Mouse (Mus musculus) retina, postnatal 7 days (tissue): ENCODE data around the gene Ntf5.
A peak's percentile ranks its signal among the peaks of the same experiment; 100 is the strongest.
"Not testable (repeated sequence)": the region's sequence is repeated elsewhere in the genome, so short reads cannot be mapped to it uniquely, and the experiment has no call there.

Experiments
- DNase-seq: peaks from one replicate; pipeline ENCODE4 v3.0.0-alpha.2; 2012; ENCODE audit warnings: low read depth, low spot score

Ntf5 gene

GRCm38 (mm10) chr7:45413113-45413863 lies at the start of gene Ntf5:
Gene Ntf5, plus strand, starts transcription at chr7:45413695.
- no peak for DNase-seq

- no peak for DNase-seq
Observed at GRCm38 (mm10) chr7:45363983-45364382, 49.5 kb upstream of the Ntf5 start.

GRCm38 (mm10) chr7:45365742-45366651 lies 47.5 kb upstream of the Ntf5 start:
- no peak for DNase-seq

DNA sequence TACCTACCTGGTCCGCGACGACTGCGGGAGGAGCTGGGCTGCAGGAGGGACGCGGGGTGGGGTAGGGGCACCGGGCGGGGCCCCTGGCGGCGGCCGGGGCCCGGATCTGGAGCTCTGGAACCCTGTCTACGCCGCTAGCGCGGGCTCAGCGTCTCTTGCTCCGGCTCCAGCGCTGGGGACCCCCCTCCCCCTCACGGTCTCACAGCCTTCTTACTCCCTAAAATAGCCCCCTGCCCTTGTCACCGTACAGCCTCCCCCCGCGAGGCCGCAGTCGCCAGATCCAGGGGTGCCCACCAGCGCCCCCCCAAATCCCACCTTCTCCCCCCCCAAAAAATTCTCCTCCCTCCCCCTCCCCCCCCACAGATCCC lies 46.9 kb upstream of the Ntf5 start, which contains the start of gene Ppfia3:
Gene Ppfia3 (minus strand): TSS at position 368 of the 368 bp plus-strand sequence.
- DNase-seq: no peak

- peak; percentile 95 for DNase-seq
Observed at GRCm38 (mm10) chr7:45367020-45367880, 46.2 kb upstream of the Ntf5 start.

- no peak for DNase-seq
Observed at GRCm38 (mm10) chr7:45368178-45368577, 45.3 kb upstream of the Ntf5 start.

DNA sequence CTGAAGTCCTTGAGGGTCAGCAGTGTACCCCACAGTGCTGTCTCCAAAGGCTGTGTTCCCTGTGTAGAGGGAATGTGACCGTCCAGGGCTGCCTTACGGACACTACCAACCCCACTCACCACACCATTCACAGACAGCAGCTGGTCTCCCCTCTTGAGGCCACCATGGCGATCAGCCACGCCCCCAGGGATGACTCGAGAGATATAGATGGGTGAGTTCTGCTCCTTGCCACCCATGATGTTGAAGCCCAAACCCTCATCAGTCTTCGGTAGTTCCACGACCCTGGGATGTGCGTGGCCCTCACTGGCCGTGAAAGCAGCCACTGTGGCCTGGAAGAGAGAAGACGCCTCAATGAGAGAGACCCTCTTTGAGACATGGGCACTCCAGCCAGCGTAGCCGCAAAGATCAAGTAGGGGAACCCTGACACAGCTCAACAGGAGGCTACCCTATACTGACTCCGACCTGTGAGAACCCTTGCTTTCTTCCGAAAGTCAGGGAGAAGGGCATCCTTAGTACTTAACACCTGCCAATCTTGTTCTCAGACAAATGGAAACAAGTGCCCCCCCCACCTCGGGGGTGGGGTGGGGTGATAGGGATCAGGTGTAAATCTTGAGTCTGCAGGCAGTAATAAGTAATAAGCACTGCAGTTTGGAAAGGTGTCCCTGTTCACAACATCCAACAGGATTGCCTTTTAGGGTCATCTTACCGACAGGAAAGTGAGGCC lies 44.3 kb upstream of the Ntf5 start:
- DNase-seq: no peak

GRCm38 (mm10) chr7:45369836-45370474 lies 43.5 kb upstream of the Ntf5 start:
- DNase-seq: no peak

DNA sequence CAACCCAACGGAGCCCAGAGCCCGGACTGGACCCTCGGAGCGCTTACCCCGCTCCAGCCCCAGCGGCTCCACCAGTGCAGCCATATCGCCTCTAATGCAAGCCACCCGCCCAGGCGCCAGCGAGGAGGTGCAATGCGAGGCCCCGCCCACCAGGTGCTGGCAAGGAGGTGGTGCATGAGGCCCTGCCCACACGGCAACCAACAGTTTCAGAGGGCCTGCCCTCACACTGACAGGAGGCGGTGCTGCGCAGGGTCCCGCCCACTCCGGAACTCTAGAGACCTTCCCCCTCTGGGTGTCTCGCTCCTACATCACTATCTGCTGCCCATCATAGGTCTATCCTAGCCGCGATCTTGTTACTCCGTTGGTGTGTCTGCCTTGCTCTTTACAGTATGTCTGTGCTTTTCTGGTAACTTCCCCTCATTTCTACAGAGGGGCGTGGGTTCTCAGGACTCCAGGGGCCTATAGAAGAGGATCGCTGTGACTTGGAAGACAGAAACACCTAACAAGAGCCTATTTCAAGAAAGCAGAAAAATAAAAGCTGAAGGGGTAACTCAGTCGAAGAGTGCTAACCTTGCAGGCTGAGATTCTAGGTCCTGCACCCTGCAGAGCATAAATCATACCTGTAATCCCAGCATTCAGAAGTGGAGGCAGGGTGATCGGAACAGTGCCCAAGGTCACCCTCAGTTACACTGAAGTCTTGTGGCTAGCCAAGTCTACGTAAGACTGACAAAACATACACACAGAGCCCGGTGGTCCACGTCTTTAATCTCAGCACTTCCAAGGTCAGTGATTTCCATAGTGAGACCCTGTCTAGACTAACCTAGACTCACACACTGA lies 42.8 kb upstream of the Ntf5 start, which contains the start of gene Lin7b:
Gene Lin7b (minus strand): TSS at position 109 of the 837 bp plus-strand sequence.
- DNase-seq: peak; percentile 78

- DNase-seq: no peak
Observed at GRCm38 (mm10) chr7:45372371-45372770, 41.1 kb upstream of the Ntf5 start.

- no peak for DNase-seq
Observed at GRCm38 (mm10) chr7:45374620-45375019, 38.9 kb upstream of the Ntf5 start.

- no peak for DNase-seq
Observed at GRCm38 (mm10) chr7:45376057-45376456, 37.4 kb upstream of the Ntf5 start.

DNA sequence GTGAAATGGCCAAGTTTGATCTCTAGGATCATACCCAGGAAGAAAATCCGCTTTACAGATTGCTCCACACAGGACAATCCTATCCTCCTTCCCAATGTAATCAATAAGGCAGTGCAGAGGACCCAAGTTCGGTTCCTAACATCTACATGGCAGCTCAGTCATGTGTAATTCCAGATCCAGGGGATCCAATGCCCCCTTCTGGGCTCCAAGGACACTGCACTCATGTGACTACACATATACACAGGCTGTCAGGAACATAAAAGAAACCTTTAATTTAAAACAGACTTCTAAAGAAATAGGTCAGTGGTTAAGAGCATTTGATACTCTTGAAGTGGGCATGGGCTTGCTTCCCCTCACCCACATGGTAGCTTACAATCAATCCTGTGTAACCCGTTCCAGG lies 27.4 kb upstream of the Ntf5 start:
- no peak for DNase-seq

DNA sequence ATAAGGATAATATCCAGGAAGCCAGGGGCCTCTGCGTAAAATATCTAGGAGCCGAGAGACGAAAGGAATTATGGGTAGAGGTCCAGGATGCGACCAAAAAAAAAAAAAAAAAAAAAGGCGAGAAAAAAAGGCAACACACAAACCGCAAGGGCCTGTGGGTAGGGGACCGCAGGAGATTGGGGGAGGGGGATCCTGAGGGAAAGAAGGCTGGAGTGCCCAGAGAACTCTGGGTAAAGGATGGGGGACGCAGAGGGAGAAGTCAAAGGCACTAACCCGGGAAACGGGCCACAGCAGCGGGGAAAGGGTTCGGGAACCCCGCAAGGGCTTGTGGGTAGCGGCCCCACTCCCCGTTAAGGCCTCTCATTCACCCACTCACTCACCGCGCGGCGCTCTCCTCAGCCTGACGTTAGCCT lies 18.4 kb upstream of the Ntf5 start:
- DNase-seq: no peak

GRCm38 (mm10) chr7:45395578-45396336 lies 17.7 kb upstream of the Ntf5 start, which contains the start of gene Snrnp70:
Gene Snrnp70, minus strand, starts transcription at chr7:45395742.
- peak; percentile 100 for DNase-seq

DNA sequence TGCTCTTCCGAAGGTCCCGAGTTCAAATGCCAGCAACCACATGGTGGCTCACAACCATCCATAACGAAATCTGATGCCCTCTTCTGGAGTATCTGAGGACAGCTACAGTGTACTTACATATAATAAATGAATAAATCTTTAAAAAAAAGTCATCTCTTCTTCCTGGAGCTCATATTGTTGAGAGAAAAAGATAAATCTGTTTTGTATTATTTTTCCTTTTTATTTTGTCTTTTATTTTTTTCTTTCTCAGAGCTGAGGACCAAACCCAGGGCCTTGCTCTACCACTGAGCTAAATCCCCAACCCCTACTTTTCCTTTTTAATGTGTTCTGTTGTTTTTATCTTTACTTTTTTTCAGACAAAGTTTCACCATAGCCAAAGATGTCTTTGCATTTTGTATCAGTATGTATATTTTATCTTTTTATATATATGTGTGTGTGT lies 17.1 kb upstream of the Ntf5 start:
- not testable (repeated sequence) for DNase-seq

DNA sequence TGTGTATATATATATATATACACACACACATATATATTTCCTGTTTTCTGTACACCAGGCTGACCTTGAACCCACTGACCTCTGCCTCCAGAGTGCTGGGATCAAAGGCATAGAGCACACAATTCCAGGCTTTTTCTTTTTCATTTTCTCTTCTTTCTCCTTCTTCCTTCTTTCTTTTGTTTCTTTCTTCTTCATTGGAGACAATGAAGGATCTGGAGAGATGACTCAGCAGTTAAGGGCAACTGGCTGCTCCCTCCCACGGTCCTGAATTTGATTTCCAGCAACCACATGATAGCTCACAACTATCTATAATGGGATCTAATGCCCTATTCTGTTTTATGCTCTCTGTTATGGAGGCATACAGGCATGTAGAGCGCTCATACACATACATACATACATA lies 16.7 kb upstream of the Ntf5 start:
- DNase-seq: no peak

- peak; percentile 44 for DNase-seq
Observed at GRCm38 (mm10) chr7:45401521-45402085, 11.9 kb upstream of the Ntf5 start.
